Mouse (Mus musculus) liver, embryonic 11.5 days (tissue): ENCODE results near the gene Pafah1b3. TPM values are rescaled to one million over a fixed set of nuclear protein-coding genes. Genes with fewer than 3 reads are reported as not detected.
A peak's percentile ranks its signal among the peaks of the same experiment; 100 is the strongest.

ENCODE experiments used
- ATAC-seq: fragments of 200-750 bp; cut with Nextera tagmentation; replicated peaks from 2 replicates; pipeline ENCODE4 v1.8.0; 2017; ENCODE audit warnings: moderate number of reproducible peaks, mild to moderate bottlenecking, moderate TSS enrichment, moderate library complexity; ENCODE audit not compliant: low FRiP score
- DNase-seq: peaks from one replicate; pipeline ENCODE4 v3.0.0-alpha.2; 2017; ENCODE audit warnings: low spot score
- H3K27ac ChIP-seq: fragments of 300-500 bp; sonication (generic); 2 replicates; pipeline ENCODE4 v1.5.1; 2014; ENCODE audit warnings: mild to moderate bottlenecking, low read depth, low read length, control low read depth
- H3K27me3 ChIP-seq: fragments of 300-500 bp; sonication (generic); replicated peaks from 2 replicates; pipeline ENCODE4 v1.6.1; 2014; ENCODE audit warnings: low read length, mixed read lengths; ENCODE audit not compliant: control insufficient read depth, insufficient read depth
- H3K36me3 ChIP-seq: fragments of 300-500 bp; sonication (generic); 2 replicates; pipeline ENCODE4 v1.6.1; 2014; ENCODE audit warnings: mild to moderate bottlenecking, low read length, moderate library complexity, mixed read lengths; ENCODE audit not compliant: control insufficient read depth, insufficient read depth
- H3K4me1 ChIP-seq: fragments of 300-500 bp; sonication (generic); replicated peaks from 2 replicates; pipeline ENCODE4 v1.6.1; 2014; ENCODE audit warnings: low read length, mixed read lengths; ENCODE audit not compliant: control insufficient read depth, insufficient read depth
- H3K4me2 ChIP-seq: fragments of 300-500 bp; sonication (generic); 2 replicates; pipeline ENCODE4 v1.6.1; 2014; ENCODE audit warnings: mild to moderate bottlenecking, control low read depth, moderate library complexity
- H3K4me3 ChIP-seq: fragments of 300-500 bp; sonication (generic); 2 replicates; pipeline ENCODE4 v1.5.1; 2014; ENCODE audit warnings: low read depth, low read length, control low read depth
- H3K9ac ChIP-seq: fragments of 300-500 bp; sonication (generic); 2 replicates; pipeline ENCODE4 v1.6.1; 2014; ENCODE audit warnings: low read depth, low read length, control low read depth
- H3K9me3 ChIP-seq: fragments of 300-500 bp; sonication (generic); 2 replicates; pipeline ENCODE4 v1.6.1; 2016; ENCODE audit warnings: low read length, inconsistent platforms, mixed read lengths; ENCODE audit not compliant: control insufficient read depth
- WGBS: fragments of 180-500 bp; shearing (Covaris S2); extraction: QIAGEN DNeasy Blood & Tissue Kit; methylation state at CpG from one replicate; pipeline ENCODE4 v1.1.7; 2014; 5-methylcytosine and 5-hydroxymethylcytosine counted together
- polyA plus RNA-seq: library from polyadenylated mRNA; unstranded; fragments of >200 nt; fragmentation: Nextera tagmentation; extraction: Ambion mirVana; gene quantifications from 2 replicates; pipeline ENCODE4 v1.2.1, GENCODE M21; 2014

Gene Pafah1b3
- polyA plus RNA-seq, 1 experiment from 2014 or later, result 106 TPM

- H3K36me3 ChIP-seq, result peaks cover 27% of the 10 kb centered on the region
- peak overlapping the region; percentile 95 for H3K27ac ChIP-seq
- H3K4me3 ChIP-seq, result peak overlapping the region; percentile 26
- no peak for ATAC-seq
- peaks cover 34% of the 10 kb centered on the region for H3K4me1 ChIP-seq
- WGBS, result 57% methylated on average over 4 of the region's 4 CpGs
- no peak overlapping the region; the same call in 1 of the 2 replicates for H3K9ac ChIP-seq
- H3K9me3 ChIP-seq, result no peaks in the 10 kb centered on the region
- peak overlapping the region; percentile 91 for H3K4me2 ChIP-seq
- no peaks in the 10 kb centered on the region for H3K27me3 ChIP-seq
- DNase-seq, result no peak
These were observed 51.0 kb downstream of the Pafah1b3 start for GRCm38 (mm10) chr7:25246759-25247137.

DNA sequence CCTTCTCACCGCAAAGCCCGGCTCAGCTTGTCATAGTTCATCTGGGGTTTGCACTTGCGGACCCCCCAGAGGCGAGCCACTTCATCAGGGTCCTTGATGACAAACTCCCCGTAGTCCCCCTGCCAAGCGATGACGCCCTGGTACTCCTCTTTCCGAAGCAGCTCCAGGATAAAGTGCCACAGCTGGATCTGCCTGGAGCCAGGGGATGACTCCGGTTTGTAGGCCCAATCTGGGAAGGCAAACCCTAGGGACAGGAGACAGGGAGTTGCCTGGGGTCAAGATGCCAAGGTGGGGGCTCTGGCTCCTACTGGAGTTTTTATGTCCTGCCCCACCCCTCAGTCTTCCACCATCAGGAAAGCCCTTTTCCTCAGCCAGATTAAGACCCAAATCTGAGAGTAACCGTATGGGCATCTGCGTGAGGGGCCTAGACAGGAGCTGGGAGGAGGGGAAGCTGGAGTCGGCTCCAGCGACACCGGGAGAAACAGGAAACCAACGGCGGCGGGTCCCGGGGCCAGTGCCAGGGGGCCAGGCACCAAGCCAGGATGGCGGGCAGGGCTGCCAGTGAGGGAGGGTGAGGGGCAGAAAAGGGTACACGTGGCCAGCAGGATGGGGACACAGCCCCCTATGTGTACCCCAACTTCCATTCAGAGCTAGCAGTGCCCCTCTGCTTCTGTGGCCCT is 51.6 kb downstream of the Pafah1b3 start:
- H3K4me2 ChIP-seq, result peak overlapping the region; percentile 91
- no peak for ATAC-seq
- H3K27ac ChIP-seq, result no peak overlapping the region
- H3K27me3 ChIP-seq, result no peaks in the 10 kb centered on the region
- WGBS, result 70% methylated on average over 20 of the region's 20 CpGs
- H3K9ac ChIP-seq, result peak overlapping the region; percentile 20; the same call in 1 of the 2 replicates
- no peaks in the 10 kb centered on the region for H3K9me3 ChIP-seq
- H3K4me1 ChIP-seq, result peaks cover 30% of the 10 kb centered on the region
- peaks cover 27% of the 10 kb centered on the region for H3K36me3 ChIP-seq
- DNase-seq, result no peak
- H3K4me3 ChIP-seq, result peak overlapping the region; percentile 26; the same call in 1 of the 2 replicates

Other genes with a start within 250 kb of the Pafah1b3 start
- gene Grik5, start 225.6 kb downstream of the Pafah1b3 start, polyA plus RNA-seq, result 3.5 and 5.3 TPM in 2 replicates
- gene Zfp574, start 225.4 kb downstream of the Pafah1b3 start, polyA plus RNA-seq, result 22.8 and 23.1 TPM in 2 replicates
- gene Pou2f2, start 118.3 kb downstream of the Pafah1b3 start, polyA plus RNA-seq, result 2.2 and 3.2 TPM in 2 replicates
- 19.6 and 21.1 TPM in 2 replicates for gene Dedd2, start 77.4 kb downstream of the Pafah1b3 start, polyA plus RNA-seq
- 4.0 and 4.2 TPM in 2 replicates for gene Zfp526, start 76.6 kb downstream of the Pafah1b3 start, polyA plus RNA-seq
- gene Gsk3a, start 60.1 kb downstream of the Pafah1b3 start, polyA plus RNA-seq, result 11.0 and 13.0 TPM in 2 replicates
- 13.8 and 16.4 TPM in 2 replicates for gene Erf, start 47.2 kb downstream of the Pafah1b3 start, polyA plus RNA-seq
- 21.6 and 25.2 TPM in 2 replicates for gene Cic, start 30.3 kb downstream of the Pafah1b3 start, polyA plus RNA-seq
- gene Prr19, start 3.4 kb upstream of the Pafah1b3 start, polyA plus RNA-seq, result 0.32 and 0.68 TPM in 2 replicates
- 0.16 and 0.32 TPM in 2 replicates for gene Tmem145, start 8.1 kb upstream of the Pafah1b3 start, polyA plus RNA-seq
- 5.1 and 5.5 TPM in 2 replicates for gene Megf8, start 19.2 kb upstream of the Pafah1b3 start, polyA plus RNA-seq
- not detected in 2 replicates for gene Cnfn, start 71.7 kb upstream of the Pafah1b3 start, polyA plus RNA-seq
- gene Lipe, start 100.7 kb upstream of the Pafah1b3 start, polyA plus RNA-seq, result 2.3 and 2.5 TPM in 2 replicates
- 0.38 TPM in 1 of 2 replicates, not detected in the other for gene Cxcl17, start 114.9 kb upstream of the Pafah1b3 start, polyA plus RNA-seq
- gene Ceacam1, start 179.6 kb upstream of the Pafah1b3 start, polyA plus RNA-seq, result 2.3 and 3.6 TPM in 2 replicates
- not detected in 2 replicates for gene Ceacam2, start 241.9 kb upstream of the Pafah1b3 start, polyA plus RNA-seq